Mouse (Mus musculus): ENCODE data around the gene Mgat3. TPM values are rescaled to one million over a fixed set of nuclear protein-coding genes. Genes with fewer than 3 reads are reported as not detected.

Mgat3 gene
- total and polyA plus RNA-seq, 3 experiments: not detected

DNA sequence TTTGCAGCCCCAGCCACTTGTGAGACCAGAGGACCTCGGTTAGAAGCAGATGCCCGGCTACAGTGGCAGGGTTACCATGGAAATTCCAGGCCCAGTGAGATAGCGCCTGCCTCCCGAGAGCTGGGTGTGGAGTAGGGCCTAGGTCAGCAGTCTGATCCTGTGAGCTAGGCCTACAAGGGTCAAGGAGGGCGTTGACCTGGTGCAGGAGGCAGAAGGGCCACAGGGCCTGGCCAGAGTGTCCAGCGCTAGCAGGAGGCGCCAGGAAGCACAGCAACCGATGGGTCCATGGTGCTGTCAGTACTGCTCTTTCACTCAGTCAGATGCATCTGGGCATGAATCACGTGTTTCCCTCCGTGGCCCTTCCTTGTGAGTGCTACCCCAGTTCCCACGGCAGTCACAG lies 19.8 kb upstream of the Mgat3 start:
- no peak overlapping the region for H3K9ac ChIP-seq (ENCODE audit: control insufficient read depth, low read depth, low read length, poor library complexity, severe bottlenecking)

DNA sequence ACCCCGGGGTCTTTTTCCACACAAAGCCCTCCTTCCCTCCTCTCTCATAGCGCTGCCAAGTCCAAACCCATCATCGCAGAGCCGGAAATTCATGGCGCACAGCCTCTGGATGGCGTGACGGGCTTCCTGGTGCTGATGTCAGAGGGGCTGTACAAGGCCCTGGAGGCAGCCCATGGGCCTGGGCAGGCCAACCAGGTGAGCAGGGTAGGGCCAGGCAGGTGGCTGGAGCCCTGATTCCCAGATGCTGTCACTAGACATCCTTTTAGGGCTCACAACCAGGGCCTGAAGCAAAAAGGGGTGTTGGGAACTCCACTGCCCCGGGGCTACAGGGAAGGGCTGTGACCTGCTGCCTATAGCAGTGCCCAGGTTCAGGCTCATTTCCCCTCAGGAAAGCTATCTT lies 17.8 kb upstream of the Mgat3 start:
- no peaks in the 10 kb centered on the region for H3K9me3 ChIP-seq (replicated peaks; ENCODE audit: insufficient read depth, low read length)
- H3K4me1 ChIP-seq (ENCODE audit: control insufficient read depth in 1 of 2, insufficient read depth in 2 of 2, low read length in 2 of 2): no peaks in the 10 kb centered on the region
- no peaks in the 10 kb centered on the region for H3K79me2 ChIP-seq (ENCODE audit: control insufficient read depth, insufficient read depth, low read length, poor library complexity)
- H3K27ac ChIP-seq (ENCODE audit: control insufficient read depth, low read depth, low read length): no peak overlapping the region
- H3K36me3 ChIP-seq (ENCODE audit: control insufficient read depth in 1 of 2, insufficient read depth in 2 of 2, low read length in 2 of 2): peaks cover 0 to 4% of the 10 kb centered on the region in 2 experiments; a peak in 1 of 4 replicates
- H3K9ac ChIP-seq (ENCODE audit: control insufficient read depth, low read depth, low read length, poor library complexity, severe bottlenecking): no peak overlapping the region
- no peak for DNase-seq (ENCODE audit: low read depth, low spot score)
- TF ChIP-seq ETS1 (IDR thresholded peaks at IDR 0.05; ENCODE audit: low read depth, low read length) (no peak), ELF1 (IDR thresholded peaks at IDR 0.05; ENCODE audit: low read depth, low read length) (no peak)
- H3K27me3 ChIP-seq (ENCODE audit: control insufficient read depth in 1 of 2, insufficient read depth in 2 of 2, low read length in 2 of 2): no peaks in the 10 kb centered on the region
- no peak overlapping the region for H3K4me3 ChIP-seq (ENCODE audit: control insufficient read depth in 1 of 2, insufficient read depth in 1 of 2, low read depth in 2 of 2, low read length in 2 of 2)

More for the DNA sequence above, 19.8 kb upstream of the Mgat3 start:
- Histone ChIP-seq H3K4me1 (ENCODE audit: control insufficient read depth in 1 of 2, insufficient read depth in 2 of 2, low read length in 2 of 2) (no peaks in the 10 kb centered on the region), H3K79me2 (ENCODE audit: control insufficient read depth, insufficient read depth, low read length, poor library complexity) (no peaks in the 10 kb centered on the region), H3K9me3 (replicated peaks; ENCODE audit: insufficient read depth, low read length) (no peaks in the 10 kb centered on the region), H3K36me3 (ENCODE audit: control insufficient read depth in 1 of 2, insufficient read depth in 2 of 2, low read length in 2 of 2) (peaks cover 0 to 4% of the 10 kb centered on the region in 2 experiments; a peak in 1 of 4 replicates), H3K27ac (ENCODE audit: control insufficient read depth, low read depth, low read length) (no peak overlapping the region), H3K4me3 (ENCODE audit: control insufficient read depth in 1 of 2, insufficient read depth in 1 of 2, low read depth in 2 of 2, low read length in 2 of 2) (no peak overlapping the region), H3K27me3 (ENCODE audit: control insufficient read depth in 1 of 2, insufficient read depth in 2 of 2, low read length in 2 of 2) (no peaks in the 10 kb centered on the region)
- TF ChIP-seq USF1 (IDR thresholded peaks at IDR 0.05; ENCODE audit: low read depth, low read length) (no peak), CHD2 (IDR thresholded peaks at IDR 0.05; ENCODE audit: low read length) (no peak), BHLHE40 (IDR thresholded peaks at IDR 0.05; ENCODE audit: borderline replicate concordance, low read depth, low read length) (no peak), MAFK (IDR thresholded peaks at IDR 0.05; ENCODE audit: borderline replicate concordance, low read depth, low read length) (no peak), POLR2A (IDR thresholded peaks at IDR 0.05; ENCODE audit: control insufficient read depth in 1 of 2, insufficient read depth in 1 of 2, low read depth in 1 of 2, low read length in 2 of 2, poor library complexity in 1 of 2) (no peak), CHD1 (IDR thresholded peaks at IDR 0.05; ENCODE audit: low read depth, low read length) (no peak), POLR2AphosphoS2 (IDR thresholded peaks at IDR 0.05; ENCODE audit: low read length) (no peak), NRF1 (IDR thresholded peaks at IDR 0.05; ENCODE audit: insufficient read depth, low read depth, low read length, poor library complexity, severe bottlenecking) (no peak), RCOR1 (IDR thresholded peaks at IDR 0.05; ENCODE audit: low read depth, low read length) (no peak), SMC3 (IDR thresholded peaks at IDR 0.05; ENCODE audit: low read depth, low read length) (no peak), EP300 (IDR thresholded peaks at IDR 0.05; ENCODE audit: low read depth in 1 of 2, low read length in 2 of 2) (no peak), ZC3H11A (IDR thresholded peaks at IDR 0.05; ENCODE audit: low read depth, low read length) (no peak)
- no peak for DNase-seq (ENCODE audit: low read depth, low spot score)
